Mouse (Mus musculus): ENCODE data around the gene Osbpl8. TPM values are rescaled to one million over a fixed set of nuclear protein-coding genes. Genes with fewer than 3 reads are reported as not detected.

Osbpl8 gene
- total and polyA plus RNA-seq, 2 experiments from 2014 or later: 15.0 to 45.6 TPM

- no peak for TF ChIP-seq CTCF (IDR thresholded peaks at IDR 0.05)
- peak overlapping the region; percentile 92 for H3K9ac ChIP-seq (replicated peaks; ENCODE audit: low read length, poor library complexity, severe bottlenecking)
- H3K36me3 ChIP-seq (ENCODE audit: insufficient read depth, low read length): no peaks in the 10 kb centered on the region
- no peaks in the 10 kb centered on the region for H3K27me3 ChIP-seq (ENCODE audit: insufficient read depth, low read length)
- no peaks in the 10 kb centered on the region for H3K4me1 ChIP-seq (ENCODE audit: insufficient read depth, low read length)
- WGBS: 31% methylated on average over 9 of the region's 9 CpGs
- DNase-seq (ENCODE audit: low spot score): no peak
- H3K9me3 ChIP-seq (ENCODE audit: low read length): no peaks in the 10 kb centered on the region
- peak overlapping the region; percentile 73 for H3K4me2 ChIP-seq (ENCODE audit: low read depth, low read length, poor library complexity, severe bottlenecking)
- peak overlapping the region; percentile 89 for H3K27ac ChIP-seq (ENCODE audit: low read depth, low read length)
- H3K4me3 ChIP-seq (ENCODE audit: low read depth, low read length): peak overlapping the region; percentile 99
- no peak for ATAC-seq (ENCODE audit: low FRiP score)
These were observed 831 bp upstream of the Osbpl8 start for GRCm38 (mm10) chr10:111163601-111164240.

DNA sequence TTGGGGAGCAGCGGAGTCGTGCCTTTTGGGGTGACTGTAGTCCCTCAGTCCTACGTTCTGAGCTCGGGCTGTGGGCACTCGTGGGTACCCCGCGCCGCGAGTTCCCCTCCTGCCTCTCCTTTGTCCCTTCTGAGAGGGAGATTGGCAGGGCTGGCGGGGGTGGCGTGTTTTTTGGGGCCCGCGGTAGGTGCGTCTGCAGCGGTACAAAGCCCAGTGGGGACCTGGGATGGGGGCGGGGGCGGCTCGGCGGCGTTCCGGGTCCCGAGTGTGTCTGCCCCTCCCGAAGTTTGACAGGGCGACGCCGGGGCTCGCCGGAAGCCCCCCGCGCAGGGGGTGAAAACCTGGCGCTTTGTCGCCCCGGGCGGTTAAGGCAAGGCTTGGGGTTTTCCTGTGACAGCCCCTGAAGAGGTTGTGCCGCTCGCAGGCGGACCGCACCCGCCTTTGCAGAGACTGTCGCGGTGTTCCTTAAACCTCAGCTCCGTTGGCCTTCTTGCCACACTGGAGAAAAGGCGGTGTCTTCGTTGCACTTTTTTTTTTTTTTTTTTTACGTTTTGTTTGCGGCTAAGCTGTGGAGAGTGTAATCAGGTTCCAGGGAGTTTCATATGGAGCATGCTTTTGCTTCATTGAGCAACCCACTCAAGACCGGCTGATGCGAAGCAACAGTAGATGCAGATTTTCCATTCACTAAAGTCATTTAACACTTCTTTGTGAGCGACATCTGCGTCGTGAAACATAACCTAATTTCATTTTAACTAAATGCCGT is 848 bp downstream of the Osbpl8 start:
- ATAC-seq (ENCODE audit: low FRiP score) (peak; percentile 65), DNase-seq (ENCODE audit: low spot score) (peak; percentile 49)
- Histone ChIP-seq H3K4me2 (ENCODE audit: low read depth, low read length, poor library complexity, severe bottlenecking) (peak overlapping the region; percentile 67), H3K27ac (ENCODE audit: low read depth, low read length) (peak overlapping the region; percentile 89), H3K4me1 (ENCODE audit: insufficient read depth, low read length) (no peaks in the 10 kb centered on the region), H3K4me3 (ENCODE audit: low read depth, low read length) (peak overlapping the region; percentile 99), H3K9me3 (ENCODE audit: low read length) (no peaks in the 10 kb centered on the region), H3K36me3 (ENCODE audit: insufficient read depth, low read length) (no peaks in the 10 kb centered on the region), H3K9ac (replicated peaks; ENCODE audit: low read length, poor library complexity, severe bottlenecking) (peak overlapping the region; percentile 92), H3K27me3 (ENCODE audit: insufficient read depth, low read length) (no peaks in the 10 kb centered on the region)
- no peak for TF ChIP-seq CTCF (IDR thresholded peaks at IDR 0.05)
- WGBS: under 1% methylated on average over 44 of the region's 52 CpGs

DNA sequence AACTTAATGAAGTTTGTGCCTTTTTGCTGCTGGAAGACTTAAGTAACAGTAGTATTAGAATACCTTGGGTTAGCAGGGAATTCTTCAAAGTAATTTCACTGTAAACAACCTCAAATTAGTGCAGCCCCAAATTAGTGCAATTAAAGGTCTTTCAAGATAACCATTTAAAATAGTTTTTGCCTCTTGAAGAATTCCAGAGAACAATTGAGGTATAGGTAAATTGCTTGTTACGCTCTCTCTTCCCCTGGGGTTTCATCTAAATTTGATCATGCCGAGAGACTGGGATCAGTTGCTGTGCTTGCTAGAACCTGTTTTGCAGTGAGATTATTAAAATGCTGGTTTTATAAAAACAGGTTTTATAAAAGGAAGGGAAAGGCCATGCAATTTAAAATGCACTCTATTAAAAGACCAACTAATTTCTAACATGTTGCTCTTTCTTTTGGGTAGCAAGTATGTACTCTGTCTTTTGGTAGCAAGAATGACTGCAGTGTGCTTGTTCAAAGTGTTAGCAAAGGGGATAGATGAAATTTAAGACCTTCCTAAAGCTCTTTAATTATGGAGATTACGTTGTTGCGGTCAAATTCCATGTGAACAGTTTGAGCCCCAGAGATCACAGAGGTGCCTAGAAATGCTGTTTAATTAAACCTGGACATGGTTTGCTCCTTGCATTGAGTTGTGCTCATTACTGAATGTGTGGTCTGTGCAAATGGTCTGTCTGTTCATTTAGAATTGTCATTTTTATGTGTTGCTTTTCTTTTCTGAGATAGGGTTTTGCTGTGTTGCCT is 1.7 kb downstream of the Osbpl8 start:
- WGBS: 26% methylated on average over 4 of the region's 4 CpGs
- Histone ChIP-seq H3K27me3 (ENCODE audit: insufficient read depth, low read length) (no peaks in the 10 kb centered on the region), H3K4me3 (ENCODE audit: low read depth, low read length) (peak overlapping the region; percentile 99), H3K4me1 (ENCODE audit: insufficient read depth, low read length) (no peaks in the 10 kb centered on the region), H3K36me3 (ENCODE audit: insufficient read depth, low read length) (no peaks in the 10 kb centered on the region), H3K9me3 (ENCODE audit: low read length) (no peaks in the 10 kb centered on the region), H3K9ac (replicated peaks; ENCODE audit: low read length, poor library complexity, severe bottlenecking) (peak overlapping the region; percentile 92; the same call in 1 of the 2 replicates), H3K4me2 (ENCODE audit: low read depth, low read length, poor library complexity, severe bottlenecking) (peak overlapping the region; percentile 67), H3K27ac (ENCODE audit: low read depth, low read length) (no peak overlapping the region)
- ATAC-seq (ENCODE audit: low FRiP score) (no peak), DNase-seq (ENCODE audit: low spot score) (no peak)
- no peak for TF ChIP-seq CTCF (IDR thresholded peaks at IDR 0.05)

GRCm38 (mm10) chr10:111167444-111167843 is 2.9 kb downstream of the Osbpl8 start:
- ATAC-seq (ENCODE audit: low FRiP score): no peak

DNA sequence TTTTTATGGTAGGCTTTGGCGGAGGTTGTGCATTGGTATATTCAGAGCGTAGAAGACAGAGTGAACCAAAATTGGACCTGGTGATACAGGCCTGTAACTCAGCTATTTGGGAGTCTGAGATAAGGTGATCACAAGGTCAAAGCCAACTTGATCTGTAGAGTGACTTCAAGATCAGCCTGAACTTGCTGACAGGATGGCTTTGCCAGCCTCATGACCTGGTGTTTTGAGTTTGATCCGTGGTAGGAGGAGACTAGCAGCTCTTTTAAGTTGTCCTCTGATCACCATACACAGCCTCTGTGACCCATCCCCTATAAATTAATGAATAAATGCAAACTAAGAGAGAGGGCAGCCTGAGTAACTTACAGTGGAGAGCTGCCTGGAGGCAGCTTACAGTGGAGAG is 3.8 kb downstream of the Osbpl8 start:
- Histone ChIP-seq H3K27me3 (ENCODE audit: insufficient read depth, low read length) (no peaks in the 10 kb centered on the region), H3K36me3 (ENCODE audit: insufficient read depth, low read length) (no peaks in the 10 kb centered on the region), H3K27ac (ENCODE audit: low read depth, low read length) (no peak overlapping the region), H3K4me2 (ENCODE audit: low read depth, low read length, poor library complexity, severe bottlenecking) (no peak overlapping the region), H3K9ac (replicated peaks; ENCODE audit: low read length, poor library complexity, severe bottlenecking) (no peak overlapping the region), H3K4me1 (ENCODE audit: insufficient read depth, low read length) (no peaks in the 10 kb centered on the region), H3K4me3 (ENCODE audit: low read depth, low read length) (no peak overlapping the region), H3K9me3 (ENCODE audit: low read length) (no peaks in the 10 kb centered on the region)
- 87% methylated on average over 3 of the region's 3 CpGs for WGBS
- ATAC-seq (ENCODE audit: low FRiP score): no peak
- TF ChIP-seq CTCF (IDR thresholded peaks at IDR 0.05): no peak
- no peak for DNase-seq (ENCODE audit: low spot score)

More at GRCm38 (mm10) chr10:111167444-111167843, 2.9 kb downstream of the Osbpl8 start:
- Histone ChIP-seq H3K4me2 (ENCODE audit: low read depth, low read length, poor library complexity, severe bottlenecking) (no peak overlapping the region), H3K4me3 (ENCODE audit: low read depth, low read length) (no peak overlapping the region), H3K9me3 (ENCODE audit: low read length) (no peaks in the 10 kb centered on the region), H3K9ac (replicated peaks; ENCODE audit: low read length, poor library complexity, severe bottlenecking) (no peak overlapping the region), H3K27me3 (ENCODE audit: insufficient read depth, low read length) (no peaks in the 10 kb centered on the region), H3K4me1 (ENCODE audit: insufficient read depth, low read length) (no peaks in the 10 kb centered on the region), H3K27ac (ENCODE audit: low read depth, low read length) (no peak overlapping the region), H3K36me3 (ENCODE audit: insufficient read depth, low read length) (no peaks in the 10 kb centered on the region)
- TF ChIP-seq CTCF (IDR thresholded peaks at IDR 0.05): no peak
- WGBS: 91% methylated on average over 4 of the region's 4 CpGs
- DNase-seq (ENCODE audit: low spot score): no peak

All from midbrain, postnatal 0 days (tissue).